Mouse (Mus musculus) heart, adult 9 months (tissue): ENCODE measurements around the gene Sorl1.
"Not testable (repeated sequence)": the region's sequence is repeated elsewhere in the genome, so short reads cannot be mapped to it uniquely, and the experiment has no call there.

Experiments used
- DNase-seq, 2 experiments: peaks; one replicate each; pipeline ENCODE4 v3.0.0; 2022; ENCODE audit warnings: low spot score in 2 of 2

The Sorl1 gene

GRCm38 (mm10) chr9:42094028-42094551 lies 30.0 kb downstream of the Sorl1 start:
- DNase-seq: no peak

DNA sequence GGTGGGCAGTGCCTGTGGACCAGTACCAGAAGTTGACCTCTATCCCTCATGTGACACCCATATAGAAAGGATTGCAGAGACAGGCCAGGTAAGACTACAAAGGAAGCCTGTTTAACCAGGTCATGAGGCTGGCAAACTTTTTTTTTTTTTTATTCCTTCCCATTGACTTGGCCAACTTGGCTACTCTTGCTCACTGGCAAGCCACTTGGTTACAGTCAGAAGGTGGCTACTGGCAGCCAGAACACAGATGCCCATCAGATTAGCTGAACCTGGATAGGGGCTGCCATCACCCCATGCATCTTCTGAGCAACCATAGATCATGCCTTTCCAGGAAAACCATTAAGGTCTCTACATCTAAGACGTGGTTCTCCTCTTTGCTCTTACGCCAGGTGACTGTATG lies 31.3 kb downstream of the Sorl1 start:
- DNase-seq: no peak

GRCm38 (mm10) chr9:42091561-42091960 lies 32.5 kb downstream of the Sorl1 start:
- DNase-seq: no peak

DNA sequence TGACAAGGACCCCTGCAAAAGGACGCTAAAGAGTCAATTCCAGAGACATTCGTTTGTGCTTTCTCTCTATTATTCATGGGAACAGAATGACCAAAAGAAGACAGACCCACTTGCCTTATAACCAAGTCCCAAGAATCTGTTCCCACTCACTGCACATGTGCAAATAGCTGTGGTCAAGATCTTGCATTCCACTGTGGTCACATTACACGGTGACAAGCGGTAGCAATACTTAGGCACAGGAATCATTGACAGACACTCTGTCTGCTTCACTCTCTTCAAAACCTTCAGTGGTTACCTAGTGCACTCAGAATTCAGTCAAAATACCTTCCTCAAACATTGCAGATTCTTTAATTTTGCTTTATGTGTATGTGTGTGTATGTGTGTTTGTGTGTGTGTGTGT lies 36.2 kb downstream of the Sorl1 start:
- no peak for DNase-seq

DNA sequence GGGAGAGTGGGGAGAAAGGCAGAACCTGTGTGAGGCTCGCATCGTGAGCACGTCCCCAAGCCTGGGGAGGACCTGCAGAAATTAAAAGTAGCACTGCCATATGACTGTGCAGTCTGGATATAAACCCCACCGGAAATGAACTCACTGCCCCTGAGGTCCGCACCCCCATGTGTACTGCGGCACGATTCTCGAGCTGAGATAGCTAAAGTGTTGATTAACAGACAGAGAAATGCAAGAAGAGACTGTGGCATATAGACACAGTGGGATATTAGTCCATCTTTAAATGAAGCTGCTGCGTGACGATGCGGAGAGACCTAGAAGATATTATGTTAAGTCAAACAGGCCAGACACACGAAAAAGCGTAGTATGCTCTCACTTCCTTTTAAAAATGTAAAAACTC lies 38.1 kb downstream of the Sorl1 start:
- DNase-seq: no peak

GRCm38 (mm10) chr9:42083661-42084067 lies 40.4 kb downstream of the Sorl1 start:
- no peak for DNase-seq

- DNase-seq: no peak
These were observed 42.2 kb downstream of the Sorl1 start for GRCm38 (mm10) chr9:42081681-42082530.

DNA sequence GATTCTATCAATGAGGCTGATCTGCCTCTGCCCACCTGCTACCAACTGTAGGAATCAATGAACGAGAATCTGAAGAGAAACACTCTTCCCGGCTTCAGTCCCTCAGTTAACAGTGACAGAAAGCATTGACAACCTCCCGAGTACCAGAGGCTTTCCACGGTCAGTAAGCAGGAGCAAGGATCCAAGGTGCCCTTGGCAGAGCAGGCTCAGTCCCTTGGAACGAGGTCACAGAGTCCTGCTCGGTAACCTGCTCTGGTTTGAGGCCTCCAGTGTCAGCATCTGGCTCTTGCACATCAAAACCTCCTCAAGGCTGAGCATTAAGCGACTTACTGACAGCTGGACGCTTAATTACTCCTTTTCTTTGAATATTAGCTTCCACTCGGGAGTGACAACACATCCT lies 43.4 kb downstream of the Sorl1 start:
- DNase-seq: no peak

DNA sequence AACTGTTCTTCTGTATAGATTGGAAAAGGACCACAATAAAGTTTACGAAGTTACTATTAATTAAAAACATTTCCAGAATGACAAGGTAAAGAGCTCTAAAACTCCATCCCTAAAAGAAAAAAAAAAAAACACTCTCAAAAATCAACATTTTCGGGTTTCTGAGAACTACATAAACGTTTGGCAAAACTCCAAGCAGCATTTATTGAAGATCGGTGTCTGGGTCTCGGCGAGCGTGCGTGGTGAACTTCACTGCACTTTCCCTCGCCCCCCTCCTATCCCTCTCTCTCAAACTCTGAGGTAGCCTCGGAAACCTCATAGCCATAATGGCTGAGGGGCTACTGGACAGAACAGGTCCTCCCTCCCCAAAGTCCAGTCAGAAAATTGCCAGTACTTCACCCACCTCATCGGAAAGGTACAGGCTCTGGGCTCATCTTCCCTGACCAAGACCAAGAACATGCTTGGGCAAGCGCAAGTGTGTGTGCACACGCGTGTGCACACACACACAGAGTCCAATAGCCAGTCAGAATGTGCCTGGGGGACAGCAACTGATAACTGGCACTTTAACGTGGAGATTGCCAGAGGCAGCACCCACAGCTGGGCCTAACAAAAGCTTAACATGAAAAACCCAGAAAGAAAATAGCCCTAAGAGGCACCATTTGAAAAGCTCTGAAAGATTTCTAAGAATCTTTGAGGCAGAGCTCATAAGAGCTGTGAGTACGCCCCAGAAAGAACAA lies 46.8 kb downstream of the Sorl1 start:
- no peak for DNase-seq

DNA sequence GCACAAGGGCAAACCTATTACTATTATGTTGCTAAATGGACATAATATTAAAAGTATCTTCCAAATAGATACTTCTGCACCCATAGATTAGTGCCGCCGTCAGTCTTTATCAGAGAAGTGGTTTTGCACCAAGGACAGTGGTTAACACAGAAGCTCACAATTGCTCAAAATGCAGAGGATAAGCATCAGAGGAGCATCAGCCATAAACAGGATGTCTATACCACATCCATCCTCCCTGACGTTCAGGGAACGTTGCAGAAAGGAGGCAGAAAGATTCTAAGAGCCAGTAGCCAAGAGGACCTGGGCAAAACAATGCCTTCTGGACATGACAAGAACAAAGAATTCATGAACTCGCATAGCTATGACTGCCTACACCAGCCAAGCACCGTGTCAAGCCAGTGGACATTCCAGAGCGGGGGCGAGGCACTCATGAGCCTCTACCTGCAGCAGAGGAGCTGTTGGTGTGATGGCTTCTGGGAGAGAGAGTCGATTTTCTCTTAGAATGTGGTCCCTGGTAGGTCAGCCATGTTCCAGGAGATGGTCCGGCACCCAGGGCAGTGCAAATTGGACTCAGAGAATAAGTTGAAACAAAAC lies 47.7 kb downstream of the Sorl1 start:
- DNase-seq: no peak

GRCm38 (mm10) chr9:42075241-42075640 lies 48.9 kb downstream of the Sorl1 start:
- no peak for DNase-seq

DNA sequence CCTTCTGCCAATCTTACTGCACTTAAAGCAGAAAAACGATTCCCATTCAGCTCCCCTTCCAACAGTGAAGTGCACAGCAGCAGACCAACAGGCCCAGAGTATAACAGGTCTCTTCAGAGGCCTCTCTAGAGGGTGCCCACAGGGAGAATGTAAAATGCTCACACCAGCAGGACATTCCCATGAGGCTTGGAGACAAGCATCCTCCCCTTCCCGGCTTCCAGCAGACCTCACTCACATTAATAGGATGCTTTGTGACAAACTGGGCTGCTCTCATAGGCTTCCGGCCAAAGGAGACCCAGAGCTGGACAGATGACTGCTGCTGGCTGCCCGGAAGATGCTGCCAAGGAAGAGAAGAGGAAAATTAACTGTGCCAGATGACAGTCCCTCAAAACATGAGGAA lies 52.1 kb downstream of the Sorl1 start:
- no peak for DNase-seq

DNA sequence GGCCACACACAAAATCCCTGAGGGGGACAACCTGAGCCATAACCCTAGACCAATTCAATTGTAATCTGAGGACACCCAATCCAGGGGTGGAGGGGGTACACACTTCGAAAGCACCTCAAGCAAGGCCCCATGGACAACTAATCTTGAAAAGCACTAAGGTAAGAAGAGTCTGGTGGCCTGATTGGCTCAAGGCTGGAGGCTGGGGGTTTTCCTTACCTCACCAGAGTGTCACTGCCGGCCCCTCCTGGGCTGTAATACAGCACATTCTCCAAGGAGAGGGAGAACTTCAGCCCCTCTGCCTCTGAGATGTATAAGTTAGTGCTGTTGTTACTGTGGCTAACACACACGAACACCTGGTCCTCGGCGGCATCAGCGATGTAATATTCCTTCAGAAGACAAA lies 53.2 kb downstream of the Sorl1 start:
- no peak for DNase-seq

DNA sequence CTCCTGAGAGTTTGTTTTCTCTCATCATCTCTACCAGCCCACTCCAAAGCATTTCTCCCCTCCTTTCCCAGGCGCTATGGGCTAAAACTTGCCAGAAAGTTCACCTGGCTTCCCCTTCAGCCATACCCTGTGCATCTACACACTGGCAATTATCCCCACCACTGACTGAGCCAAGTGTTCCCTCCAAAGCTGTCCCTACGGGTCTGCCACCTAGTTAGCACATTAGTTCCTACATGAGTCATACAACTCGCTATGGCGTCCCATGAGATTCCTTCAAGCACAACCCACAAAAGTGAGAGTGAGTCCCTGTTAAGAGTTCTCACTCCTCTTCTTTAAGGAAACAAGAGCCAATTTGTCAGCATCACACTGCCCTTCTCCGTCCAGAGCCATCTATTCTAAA lies 54.6 kb downstream of the Sorl1 start:
- DNase-seq: no peak

DNA sequence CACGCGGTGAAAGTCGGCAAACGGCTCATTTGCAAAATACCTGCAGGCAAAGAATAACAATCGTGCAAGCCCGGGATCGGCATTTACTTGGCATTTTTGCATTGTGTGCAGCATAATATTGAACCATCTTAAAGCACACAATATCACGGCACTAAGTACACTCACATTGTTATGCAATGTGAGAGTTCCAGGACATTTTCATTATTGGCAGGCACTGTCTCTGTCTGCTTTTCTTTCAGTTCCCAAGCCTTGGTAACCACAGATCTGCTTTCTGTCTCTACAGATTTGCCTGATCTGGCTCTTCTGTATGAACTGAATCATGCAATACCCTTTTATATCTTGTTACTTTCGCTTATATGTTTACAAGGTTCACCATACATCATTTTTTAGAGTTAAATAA lies 56.1 kb downstream of the Sorl1 start:
- DNase-seq: no peak

- no peak for DNase-seq
These were observed 58.3 kb downstream of the Sorl1 start for GRCm38 (mm10) chr9:42065756-42066155.

DNA sequence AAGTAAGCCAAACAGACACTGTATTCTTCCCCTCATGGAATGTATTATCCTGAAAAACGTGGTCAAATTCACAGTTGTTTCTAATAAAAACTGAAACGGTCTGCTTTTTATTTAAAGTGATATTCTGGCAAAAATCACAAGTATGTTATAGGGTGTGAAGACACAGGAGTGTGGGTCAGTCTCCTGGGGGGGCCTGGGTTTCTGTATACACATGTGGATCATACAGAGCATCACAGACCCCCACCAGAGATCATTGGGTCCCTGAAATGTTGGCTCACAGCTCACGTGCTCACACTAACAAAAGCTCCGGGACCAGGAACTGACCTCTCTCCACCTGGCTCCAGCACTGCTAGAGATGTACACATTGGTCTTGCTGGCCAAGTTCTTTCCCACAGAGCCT lies 60.7 kb downstream of the Sorl1 start:
- no peak for DNase-seq

- peak in 1 of 2 experiments; percentile 20 for DNase-seq
These were observed 61.8 kb downstream of the Sorl1 start for GRCm38 (mm10) chr9:42062269-42062668.

DNA sequence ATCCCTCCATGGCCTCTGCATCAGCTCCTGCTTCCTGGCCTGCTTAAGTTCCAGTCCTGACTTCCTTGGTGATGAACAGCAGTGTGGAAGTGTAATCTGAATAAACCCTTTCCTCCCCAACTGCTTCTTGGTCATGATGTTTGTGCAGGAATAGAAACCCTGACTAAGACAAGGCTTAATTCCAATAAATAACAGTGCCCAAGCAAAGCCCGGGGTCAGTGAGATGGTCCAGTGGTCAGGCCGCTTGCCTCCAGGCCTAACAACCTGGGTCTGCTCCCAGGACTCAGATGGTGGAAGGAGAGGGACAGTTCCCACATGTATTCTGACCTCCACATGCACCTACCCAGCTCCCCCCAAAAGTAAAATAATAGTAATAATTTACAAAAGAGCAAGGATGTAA lies 65.1 kb downstream of the Sorl1 start:
- not testable (repeated sequence) for DNase-seq

DNA sequence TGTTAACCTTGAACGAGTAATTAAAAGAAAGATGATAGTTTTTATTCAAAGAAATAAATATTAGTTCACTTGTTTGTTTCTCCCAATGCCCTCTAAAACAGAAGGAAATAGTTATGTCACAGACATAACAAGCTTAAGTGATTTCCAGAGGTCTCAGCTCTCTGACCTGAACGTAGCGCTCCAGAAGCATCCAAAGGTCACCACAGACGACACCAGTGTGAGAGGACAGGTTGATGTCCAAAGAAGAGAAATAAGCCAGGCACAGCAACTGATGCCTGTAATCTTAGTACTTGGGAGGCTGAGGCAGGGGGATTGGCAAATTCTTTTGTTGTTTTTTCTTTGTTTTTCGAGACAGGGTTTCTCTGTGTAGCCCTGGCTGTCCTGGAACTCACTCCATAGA lies 67.5 kb downstream of the Sorl1 start:
- no peak for DNase-seq

- no peak for DNase-seq
These were observed 68.7 kb downstream of the Sorl1 start for GRCm38 (mm10) chr9:42055378-42055777.
